Mouse (Mus musculus) stomach, postnatal 0 days (tissue): ENCODE measurements around the gene Akap5.

ENCODE experiments used
- CTCF ChIP-seq: IDR thresholded peaks from 2 replicates; pipeline ENCODE4 v1.5.1; 2016; ENCODE audit warnings: antibody characterized with exemption, low read depth, mild to moderate bottlenecking, moderate library complexity
- EP300 ChIP-seq: optimal IDR thresholded peaks from 2 replicates; pipeline ENCODE3; 2016; ENCODE audit warnings: antibody characterized with exemption

DNA sequence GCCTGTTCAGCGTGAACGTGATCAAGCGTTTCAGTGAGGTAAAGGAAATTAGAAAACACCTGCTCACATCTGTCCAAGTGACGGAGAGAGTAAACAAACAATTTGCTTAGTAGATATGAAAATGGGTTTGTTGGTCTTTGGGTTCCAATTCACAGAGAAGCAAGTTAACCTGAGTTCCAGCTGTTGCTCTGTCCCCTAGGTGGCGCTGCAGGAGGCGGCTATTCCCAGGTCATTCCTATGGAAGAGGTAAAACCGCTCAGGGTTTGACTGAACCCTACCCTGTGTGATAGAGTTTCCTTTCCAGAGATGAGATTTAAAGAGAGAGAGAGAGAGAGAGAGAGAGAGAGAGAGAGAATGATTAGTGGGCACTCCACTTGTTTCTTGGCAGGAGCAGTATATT, 31.5 kb upstream of the Akap5 start:
- TF ChIP-seq CTCF, result peak; percentile 87
- TF ChIP-seq EP300, result no peak
